ENCODE assay signal across 17 mouse cellular contexts in genomic region chr6:143980131-143980530, GRCm38 (mm10).
"Had no signal": no experiment of that assay in that cellular context is flagged by ENCODE, and none has a peak within 500 bp of the region (broad histone marks: within the 10 kb centered on the region; RNA-seq: fewer than 3 reads in every experiment).

No protein-coding gene starts in this region.

- H3K4me1 ChIP-seq: liver, embryonic 13.5 days; lung, embryonic 15.5 days; megakaryocyte, embryonic 14.5 days; midbrain, embryonic 15.5 days; neural tube, embryonic 12.5 days; stomach, embryonic 15.5 days had no signal

- H3K36me3 ChIP-seq: liver, embryonic 13.5 days; lung, embryonic 15.5 days; midbrain, embryonic 15.5 days; neural tube, embryonic 12.5 days; stomach, embryonic 15.5 days had no signal

- H3K27me3 ChIP-seq: liver, embryonic 13.5 days; lung, embryonic 15.5 days; megakaryocyte, embryonic 14.5 days; midbrain, embryonic 15.5 days; neural tube, embryonic 12.5 days; stomach, embryonic 15.5 days had no signal

- DNase-seq: kidney, adult 18-20 months; kidney, postnatal 10 days; kidney, postnatal 4 days; liver; liver, embryonic 13.5 days; liver, postnatal 0 days; lung, postnatal 14 days; retina, postnatal 1 day; thymus, adult 2 months; thymus, postnatal 25 days had no signal

- H3K9ac ChIP-seq: liver, embryonic 13.5 days; liver, postnatal 0 days; lung, embryonic 15.5 days; midbrain, embryonic 15.5 days; neural tube, embryonic 12.5 days; stomach, embryonic 15.5 days had no signal

- H3K27ac ChIP-seq: liver, embryonic 13.5 days; lung, embryonic 15.5 days; macrophage; midbrain, embryonic 15.5 days; neural tube, embryonic 12.5 days; stomach, embryonic 15.5 days had no signal

- H3K9me3 ChIP-seq: liver, embryonic 13.5 days; lung, embryonic 15.5 days; midbrain, embryonic 15.5 days; neural tube, embryonic 12.5 days; stomach, embryonic 15.5 days had no signal

- ATAC-seq: liver, postnatal 0 days; midbrain, embryonic 15.5 days had no signal

- H3K4me2 ChIP-seq: liver, embryonic 13.5 days; lung, embryonic 15.5 days; midbrain, embryonic 11.5 days; midbrain, embryonic 15.5 days; neural tube, embryonic 12.5 days; stomach, embryonic 15.5 days had no signal

- H3K4me3 ChIP-seq: liver, embryonic 13.5 days; lung, embryonic 15.5 days; megakaryocyte, embryonic 14.5 days; midbrain, embryonic 15.5 days; neural tube, embryonic 12.5 days; stomach, embryonic 15.5 days had no signal
